Mouse (Mus musculus) fibroblast of lung, adult 2 months (primary cell): ENCODE results near the gene Mmp2.
"Not testable (repeated sequence)": the region's sequence is repeated elsewhere in the genome, so short reads cannot be mapped to it uniquely, and the experiment has no call there.

ENCODE experiments used
- DNase-seq: peaks from one replicate; pipeline ENCODE4 v3.0.0-alpha.2; 2011; ENCODE audit warnings: low read depth

The Mmp2 gene

GRCm38 (mm10) chr8:92827243-92828034 is at the start of gene Mmp2:
Mmp2 (plus strand) TSS chr8:92827291.
- DNase-seq: no peak

DNA sequence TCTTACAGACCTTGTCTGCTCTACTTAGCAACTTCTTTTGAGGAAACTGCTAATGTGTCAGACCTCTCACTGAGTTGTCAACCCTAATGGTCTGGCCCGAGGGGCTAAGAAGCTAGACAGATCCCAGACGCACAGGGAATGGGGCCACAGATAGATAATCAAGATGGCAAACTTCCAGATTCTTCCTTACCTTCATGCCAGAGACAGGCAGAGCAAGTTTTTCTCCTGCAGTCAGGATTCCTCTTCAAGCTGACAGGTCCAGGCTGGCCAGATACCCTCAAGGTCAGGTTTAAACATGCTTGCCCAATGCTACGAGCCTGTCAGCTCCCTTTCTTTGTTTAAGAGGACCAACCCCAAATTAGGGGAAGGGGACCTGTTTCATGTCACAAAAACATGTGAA is 46.1 kb upstream of the Mmp2 start:
- DNase-seq: no peak

GRCm38 (mm10) chr8:92783906-92784610 is 43.0 kb upstream of the Mmp2 start:
- DNase-seq: no peak

- DNase-seq: no peak
Observed at GRCm38 (mm10) chr8:92790835-92791234, 36.3 kb upstream of the Mmp2 start.

GRCm38 (mm10) chr8:92791999-92792398 is 35.1 kb upstream of the Mmp2 start:
- DNase-seq: not testable (repeated sequence)

DNA sequence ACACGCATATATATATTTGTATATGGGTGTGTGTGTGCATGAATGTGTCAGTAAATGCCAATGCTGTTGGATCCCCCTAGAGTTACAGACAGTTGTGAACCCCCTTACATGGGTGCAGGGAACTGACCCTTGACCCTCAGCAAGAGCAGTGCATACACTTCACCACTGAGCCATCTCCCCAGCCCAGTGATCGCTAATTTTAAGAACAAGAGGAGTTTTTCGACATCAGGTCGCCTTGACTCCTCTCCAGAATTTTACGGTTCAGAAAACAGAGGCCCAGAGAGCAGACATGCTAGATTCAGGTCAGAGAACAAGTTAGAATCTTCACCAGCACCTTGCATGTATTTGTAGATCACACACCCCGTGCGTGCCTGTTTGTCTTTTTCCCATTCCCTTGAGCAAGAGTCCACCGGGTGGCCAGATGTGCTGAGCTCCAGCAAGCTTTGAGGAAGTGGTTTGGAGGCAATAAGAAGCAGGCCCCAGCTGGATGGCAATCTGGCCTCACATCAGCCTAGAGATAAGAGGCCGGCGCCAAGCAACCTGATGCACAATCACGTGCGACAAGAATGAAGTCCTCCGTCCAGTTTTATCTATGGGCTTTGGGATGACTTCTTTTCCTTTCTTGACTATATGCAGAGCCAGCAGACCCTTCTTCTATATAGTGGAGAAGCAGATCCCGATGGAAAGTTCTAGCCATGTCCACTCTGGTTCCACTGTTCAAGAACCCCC is 33.1 kb upstream of the Mmp2 start:
- DNase-seq: no peak

GRCm38 (mm10) chr8:92797527-92797931 is 29.6 kb upstream of the Mmp2 start:
- no peak for DNase-seq

- no peak for DNase-seq
Observed at GRCm38 (mm10) chr8:92799406-92799805, 27.7 kb upstream of the Mmp2 start.

GRCm38 (mm10) chr8:92801231-92801630 is 25.9 kb upstream of the Mmp2 start:
- peak; percentile 56 for DNase-seq

- no peak for DNase-seq
Observed at GRCm38 (mm10) chr8:92802591-92802990, 24.5 kb upstream of the Mmp2 start.

DNA sequence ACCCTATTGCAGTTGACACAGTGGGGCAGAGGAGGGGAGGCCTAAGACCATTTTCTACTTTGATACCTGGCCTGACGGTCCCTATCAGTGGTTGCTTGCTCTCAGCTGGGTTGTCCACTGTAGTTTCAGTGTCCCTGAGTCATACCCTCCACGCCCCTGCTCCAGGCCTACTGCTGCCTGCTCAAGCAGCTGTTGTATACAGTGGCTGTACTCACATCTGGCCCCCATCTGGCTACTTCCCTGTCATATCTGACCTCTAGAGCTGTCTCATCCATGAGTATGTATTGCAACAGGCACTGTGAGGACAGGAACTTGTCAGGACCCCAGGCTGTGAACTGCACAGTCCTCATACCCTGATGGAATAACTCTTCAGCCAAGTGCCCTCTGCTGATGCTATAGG is 14.3 kb upstream of the Mmp2 start:
- DNase-seq: no peak

DNA sequence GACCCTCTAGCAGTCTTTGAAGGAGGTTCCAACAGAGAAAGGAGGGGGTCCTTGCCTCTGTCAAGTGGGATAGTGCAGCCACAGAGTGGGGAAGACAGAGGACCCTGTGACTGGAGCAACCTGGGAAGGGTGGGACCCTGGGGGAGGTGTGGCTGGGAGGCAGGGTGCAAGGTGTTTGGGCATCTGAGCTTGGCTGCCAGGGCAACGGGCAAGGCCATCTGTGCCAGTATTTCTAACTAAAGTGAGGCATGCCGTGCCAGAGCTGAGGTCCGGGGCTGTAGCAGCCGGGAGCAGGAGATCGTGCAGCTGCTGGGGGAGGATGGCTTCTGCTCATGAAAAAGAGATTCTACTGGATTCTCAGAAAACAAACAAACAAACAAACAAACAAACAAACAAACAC is 11.4 kb upstream of the Mmp2 start:
- no peak for DNase-seq

GRCm38 (mm10) chr8:92817928-92818818 is 8.9 kb upstream of the Mmp2 start:
- DNase-seq: peak; percentile 83

DNA sequence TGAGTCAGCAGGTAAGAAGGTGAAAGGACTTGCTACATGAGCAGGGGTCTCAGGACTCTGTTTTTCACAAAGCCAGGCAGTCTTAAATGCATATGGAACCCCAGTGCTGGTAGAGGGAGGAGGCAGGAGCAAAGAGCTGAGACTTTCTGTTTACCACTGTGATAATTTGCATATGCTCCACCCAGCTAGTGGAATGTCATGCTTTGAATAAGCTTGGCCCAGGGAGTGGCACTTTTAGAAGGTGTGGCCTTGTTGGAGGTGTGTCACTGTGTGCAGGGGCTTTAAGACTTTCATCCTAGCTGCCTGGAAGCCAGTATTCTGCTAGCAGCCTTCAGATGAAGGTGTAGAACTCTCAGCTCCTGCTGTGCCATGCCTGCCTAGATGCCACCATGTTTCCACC is 5.9 kb upstream of the Mmp2 start:
- no peak for DNase-seq

DNA sequence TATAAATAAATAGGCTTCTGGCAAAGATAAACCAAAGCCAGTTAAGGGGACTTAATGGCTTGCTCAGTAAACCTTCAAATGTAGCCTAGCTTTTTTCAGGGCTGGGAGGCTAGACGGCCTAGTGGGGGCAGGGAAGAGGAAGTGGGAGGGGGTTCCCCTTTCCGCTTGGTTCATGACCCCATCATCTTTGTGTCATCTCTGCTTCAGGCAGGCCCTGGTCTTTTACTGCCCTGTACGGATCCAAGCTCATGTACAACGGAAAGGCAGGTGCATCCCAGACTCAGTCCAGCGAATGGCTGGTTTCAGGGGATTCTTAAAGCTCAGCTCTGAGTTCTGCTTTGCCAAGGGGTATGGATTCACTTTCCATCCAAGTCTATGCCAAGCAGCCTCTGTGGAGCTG is 4.7 kb upstream of the Mmp2 start:
- DNase-seq: no peak

DNA sequence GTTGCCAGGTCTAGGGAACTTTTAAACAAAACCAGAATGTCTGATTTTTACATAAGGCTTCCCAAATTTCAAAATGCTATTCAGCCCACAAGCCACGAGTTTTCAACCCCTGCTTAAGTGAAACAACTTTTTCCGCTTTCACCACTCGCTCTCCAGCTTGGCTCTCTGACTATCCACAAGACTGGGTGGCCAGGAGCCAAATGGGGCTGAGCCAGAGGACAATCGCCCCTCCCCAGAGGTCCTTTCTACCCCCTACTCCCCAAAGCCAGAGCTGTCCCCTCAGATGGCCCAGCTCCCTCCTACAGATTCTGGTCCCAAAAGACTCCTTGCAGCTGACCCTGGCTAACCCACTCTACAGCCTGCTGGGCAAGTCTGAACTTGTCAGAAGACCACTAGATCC is 1.1 kb upstream of the Mmp2 start:
- DNase-seq: peak; percentile 85

- DNase-seq: peak; percentile 81
Observed at GRCm38 (mm10) chr8:92828251-92828743, 1.2 kb downstream of the Mmp2 start.

GRCm38 (mm10) chr8:92834065-92834731 is 7.1 kb downstream of the Mmp2 start:
- no peak for DNase-seq

DNA sequence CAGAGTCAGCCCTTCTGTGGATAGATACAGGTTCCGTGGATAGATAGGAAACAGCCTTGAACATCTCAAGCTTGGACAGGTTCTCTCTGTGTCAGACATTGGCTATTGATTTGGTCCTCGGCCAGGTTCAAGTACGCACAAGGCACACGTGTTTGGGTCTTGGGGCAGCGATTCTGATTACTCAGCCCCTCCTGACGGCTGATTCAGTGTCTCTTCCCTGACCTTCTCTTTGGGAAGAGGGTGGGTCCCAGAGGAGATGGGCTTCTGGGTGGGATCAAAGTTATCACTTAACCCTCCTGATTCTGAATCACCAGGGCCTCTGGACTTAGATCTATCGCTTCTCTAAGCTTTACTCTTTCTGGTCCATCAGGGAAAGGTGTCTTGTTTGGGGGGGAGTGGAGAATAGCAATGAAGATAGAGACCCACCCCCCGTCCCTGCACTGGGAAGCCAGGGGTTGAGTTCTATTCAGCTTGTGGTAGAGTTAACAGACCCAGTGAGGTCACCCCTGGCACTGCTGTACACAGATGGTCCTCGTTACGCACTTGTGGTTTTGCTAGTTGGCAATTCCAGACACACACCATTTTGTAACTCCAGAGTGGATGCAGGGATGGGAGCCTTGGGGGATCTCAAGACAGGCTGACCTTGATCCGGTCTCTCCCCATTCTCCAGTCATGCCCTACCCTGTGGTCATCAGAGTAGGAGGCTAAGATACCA is 7.9 kb downstream of the Mmp2 start:
- DNase-seq: peak; percentile 89

- no peak for DNase-seq
Observed at GRCm38 (mm10) chr8:92835901-92836300, 8.8 kb downstream of the Mmp2 start.
